Mouse (Mus musculus) heart, embryonic 15.5 days (tissue): ENCODE measurements at regions not wholly inside any gene's neighbourhood (a gene's known extent, or its start where the extent isn't known, plus 50 kb on each side); places are given as distances from the start of the nearest gene placed in this dataset.

ENCODE experiments used
- ATAC-seq: fragments of 200-750 bp; cut with Nextera tagmentation; replicated peaks from 2 replicates; pipeline ENCODE4 v1.8.0; 2017; ENCODE audit warnings: low read depth, moderate TSS enrichment; ENCODE audit not compliant: insufficient number of reproducible peaks, insufficient read depth, low FRiP score
- H3K27ac ChIP-seq: fragments of 300-500 bp; sonication (generic); 2 replicates; pipeline ENCODE4 v1.5.1; 2015; ENCODE audit warnings: mild to moderate bottlenecking, inconsistent platforms
- H3K27me3 ChIP-seq: fragments of 300-500 bp; sonication (generic); 2 replicates; pipeline ENCODE4 v1.6.1; 2015; ENCODE audit warnings: inconsistent platforms
- H3K36me3 ChIP-seq: fragments of 300-500 bp; sonication (generic); 2 replicates; pipeline ENCODE4 v1.6.1; 2015; ENCODE audit warnings: mild to moderate bottlenecking, inconsistent platforms
- H3K4me1 ChIP-seq: fragments of 300-500 bp; sonication (generic); replicated peaks from 2 replicates; pipeline ENCODE4 v1.6.1; 2015; ENCODE audit warnings: inconsistent platforms
- H3K4me2 ChIP-seq: fragments of 300-500 bp; sonication (generic); 2 replicates; pipeline ENCODE4 v1.6.1; 2015; ENCODE audit warnings: inconsistent platforms, mild to moderate bottlenecking, moderate library complexity
- H3K4me3 ChIP-seq: fragments of 300-500 bp; sonication (generic); 2 replicates; pipeline ENCODE4 v1.5.1; 2015; ENCODE audit warnings: mild to moderate bottlenecking, inconsistent platforms
- H3K9ac ChIP-seq: fragments of 300-500 bp; sonication (generic); 2 replicates; pipeline ENCODE4 v1.6.1; 2015; ENCODE audit warnings: mild to moderate bottlenecking, inconsistent platforms
- H3K9me3 ChIP-seq: fragments of 300-500 bp; sonication (generic); replicated peaks from 2 replicates; pipeline ENCODE4 v1.6.1; 2016; ENCODE audit warnings: inconsistent platforms
- WGBS: fragments of 180-500 bp; shearing (Covaris S2); methylation state at CpG from one replicate; pipeline ENCODE4 v1.1.7; 2015; ENCODE audit warnings: mixed read lengths; 5-methylcytosine and 5-hydroxymethylcytosine counted together

GRCm38 (mm10) chr3:56707312-56707711, 523.8 kb upstream of the Nbea start:
- Histone ChIP-seq H3K27me3 (no peaks in the 10 kb centered on the region), H3K4me1 (no peaks in the 10 kb centered on the region), H3K4me2 (no peak overlapping the region), H3K9me3 (no peaks in the 10 kb centered on the region), H3K9ac (no peak overlapping the region), H3K27ac (no peak overlapping the region), H3K36me3 (no peaks in the 10 kb centered on the region), H3K4me3 (no peak overlapping the region)
- 77% methylated on average over 3 of the region's 3 CpGs for WGBS
- ATAC-seq, result no peak

DNA sequence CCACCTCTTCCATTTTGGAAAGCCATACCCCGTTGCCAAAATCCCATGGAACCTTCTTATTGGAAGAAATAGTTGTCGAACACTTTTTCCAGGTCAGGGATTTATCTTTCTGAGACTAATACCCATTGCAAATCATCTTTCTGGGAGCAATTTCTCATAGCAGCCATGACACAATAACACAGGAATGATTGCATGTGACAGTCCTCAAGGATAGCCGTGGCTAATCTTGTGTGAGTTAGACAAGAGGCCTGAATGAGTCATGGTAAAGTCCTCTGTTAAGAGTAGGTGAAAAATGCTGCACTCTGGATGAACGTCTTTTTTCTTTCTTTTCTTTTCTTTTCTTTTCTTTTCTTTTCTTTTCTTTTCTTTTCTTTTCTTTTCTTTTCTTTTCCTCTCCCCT, 522.5 kb upstream of the Nbea start:
- H3K4me2 ChIP-seq, result no peak overlapping the region
- ATAC-seq, result no peak
- H3K4me3 ChIP-seq, result no peak overlapping the region
- H3K27me3 ChIP-seq, result no peaks in the 10 kb centered on the region
- H3K9ac ChIP-seq, result no peak overlapping the region
- H3K4me1 ChIP-seq, result no peaks in the 10 kb centered on the region
- H3K27ac ChIP-seq, result no peak overlapping the region
- H3K9me3 ChIP-seq, result no peaks in the 10 kb centered on the region
- H3K36me3 ChIP-seq, result no peaks in the 10 kb centered on the region
- 55% methylated on average over 4 of the region's 4 CpGs for WGBS

GRCm38 (mm10) chr3:56698941-56699340, 515.4 kb upstream of the Nbea start:
- no peaks in the 10 kb centered on the region for H3K4me1 ChIP-seq
- ATAC-seq, result no peak
- no peaks in the 10 kb centered on the region for H3K9me3 ChIP-seq
- H3K36me3 ChIP-seq, result no peaks in the 10 kb centered on the region
- H3K27ac ChIP-seq, result no peak overlapping the region
- no peaks in the 10 kb centered on the region for H3K27me3 ChIP-seq
- no peak overlapping the region for H3K9ac ChIP-seq
- no peak overlapping the region for H3K4me2 ChIP-seq
- H3K4me3 ChIP-seq, result no peak overlapping the region

DNA sequence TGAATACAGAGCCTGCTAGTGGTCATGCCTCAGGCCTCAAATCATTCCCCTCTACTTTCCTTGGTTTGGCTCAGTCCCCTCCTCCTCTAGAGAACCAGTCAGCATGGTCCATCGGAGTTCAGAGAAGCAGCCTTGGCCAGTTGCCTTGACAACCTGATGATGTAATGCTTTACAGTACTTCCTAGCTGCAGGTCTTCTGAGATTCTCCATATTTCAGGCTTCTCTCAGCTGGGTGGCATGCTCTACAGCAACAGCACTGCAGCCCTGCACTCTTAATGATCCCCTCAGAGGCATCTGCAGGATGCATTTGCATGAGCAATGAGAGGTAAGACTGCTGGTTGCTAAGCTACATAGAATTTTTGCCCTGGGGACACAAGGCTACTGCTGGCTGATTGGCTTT, 514.7 kb upstream of the Nbea start:
- H3K9ac ChIP-seq, result no peak overlapping the region
- no peaks in the 10 kb centered on the region for H3K9me3 ChIP-seq
- no peak for ATAC-seq
- H3K27me3 ChIP-seq, result no peaks in the 10 kb centered on the region
- H3K27ac ChIP-seq, result no peak overlapping the region
- H3K4me2 ChIP-seq, result no peak overlapping the region
- H3K4me1 ChIP-seq, result no peaks in the 10 kb centered on the region
- no peak overlapping the region for H3K4me3 ChIP-seq
- WGBS, result 25% methylated on average over 1 of the region's 1 CpGs
- H3K36me3 ChIP-seq, result no peaks in the 10 kb centered on the region

DNA sequence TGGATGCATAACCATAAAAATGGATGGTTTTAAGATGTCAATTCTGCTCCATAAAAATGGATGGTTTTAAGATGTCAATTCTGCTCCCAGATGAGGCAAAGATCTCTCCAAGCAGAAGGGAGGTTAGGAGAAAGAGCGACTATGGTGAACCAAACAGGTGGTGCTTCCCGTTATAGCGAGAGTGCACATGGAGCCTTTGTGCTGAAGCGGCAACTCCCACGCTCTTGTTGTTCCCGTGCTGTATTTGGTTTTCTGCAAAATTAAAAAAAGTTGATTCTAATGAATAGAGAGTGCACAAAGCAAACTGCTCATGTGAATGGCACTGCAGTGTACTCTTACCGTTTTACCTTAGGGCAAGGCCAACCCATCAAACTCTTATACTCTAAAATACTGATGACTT, 497.5 kb upstream of the Nbea start:
- no peak for ATAC-seq
- Histone ChIP-seq H3K9ac (no peak overlapping the region), H3K36me3 (no peaks in the 10 kb centered on the region), H3K4me1 (no peaks in the 10 kb centered on the region), H3K27me3 (no peaks in the 10 kb centered on the region), H3K9me3 (no peaks in the 10 kb centered on the region), H3K27ac (no peak overlapping the region), H3K4me3 (no peak overlapping the region), H3K4me2 (no peak overlapping the region)
- 90% methylated on average over 7 of the region's 7 CpGs for WGBS

- Histone ChIP-seq H3K4me1 (no peaks in the 10 kb centered on the region), H3K9ac (no peak overlapping the region), H3K4me2 (no peak overlapping the region), H3K36me3 (no peaks in the 10 kb centered on the region), H3K27ac (no peak overlapping the region), H3K27me3 (no peaks in the 10 kb centered on the region), H3K4me3 (no peak overlapping the region), H3K9me3 (no peaks in the 10 kb centered on the region)
- 56% methylated on average over 3 of the region's 3 CpGs for WGBS
- no peak for ATAC-seq
These were observed 485.3 kb upstream of the Nbea start for GRCm38 (mm10) chr3:56668829-56669228.

- Histone ChIP-seq H3K27me3 (no peaks in the 10 kb centered on the region), H3K36me3 (no peaks in the 10 kb centered on the region), H3K4me3 (no peak overlapping the region), H3K27ac (no peak overlapping the region), H3K9me3 (no peaks in the 10 kb centered on the region), H3K4me2 (no peak overlapping the region), H3K4me1 (no peaks in the 10 kb centered on the region), H3K9ac (no peak overlapping the region)
- no peak for ATAC-seq
- 85% methylated on average over 2 of the region's 2 CpGs for WGBS
These were observed 477.1 kb upstream of the Nbea start for GRCm38 (mm10) chr3:56660594-56660993.

- H3K9ac ChIP-seq, result no peak overlapping the region
- H3K27ac ChIP-seq, result no peak overlapping the region
- WGBS, result 70% methylated on average over 3 of the region's 3 CpGs
- H3K9me3 ChIP-seq, result no peaks in the 10 kb centered on the region
- no peaks in the 10 kb centered on the region for H3K27me3 ChIP-seq
- H3K4me1 ChIP-seq, result no peaks in the 10 kb centered on the region
- H3K36me3 ChIP-seq, result no peaks in the 10 kb centered on the region
- ATAC-seq, result no peak
- no peak overlapping the region for H3K4me2 ChIP-seq
- no peak overlapping the region for H3K4me3 ChIP-seq
These were observed 463.8 kb upstream of the Nbea start for GRCm38 (mm10) chr3:56647313-56647712.
